Mouse (Mus musculus) erythroid progenitor cell, adult 5-6 weeks (primary cell): ENCODE measurements around the gene 1700061G19Rik. TPM values are rescaled to one million over a fixed set of nuclear protein-coding genes. Genes with fewer than 3 reads are reported as not detected.
A peak's percentile ranks its signal among the peaks of the same experiment; 100 is the strongest.

Experiments
- ATAC-seq: replicated peaks from 2 replicates; pipeline ENCODE4 v1.8.0; 2016; ENCODE audit warnings: moderate number of reproducible peaks, mild to moderate bottlenecking, moderate TSS enrichment, inconsistent platforms; ENCODE audit not compliant: poor library complexity, low FRiP score, severe bottlenecking
- total RNA-seq, 2 experiments: library from RNA; stranded (forward) in 1 of 2; stranded (reverse) in 1 of 2; fragments of 150-400 nt in 1 of 2; fragments of 186-747, 209-891 nt in 1 of 2; gene quantifications; 2 replicates each; pipeline versions ENCODE4 v1.2.3 to v1.2.4; 2015 to 2017; ENCODE audit warnings: low replicate concordance in 2 of 2

1700061G19Rik gene
- total RNA-seq (2015; ENCODE audit: low replicate concordance) (not detected in 2 replicates), total RNA-seq (2017; ENCODE audit: low replicate concordance) (not detected in 2 replicates)

DNA sequence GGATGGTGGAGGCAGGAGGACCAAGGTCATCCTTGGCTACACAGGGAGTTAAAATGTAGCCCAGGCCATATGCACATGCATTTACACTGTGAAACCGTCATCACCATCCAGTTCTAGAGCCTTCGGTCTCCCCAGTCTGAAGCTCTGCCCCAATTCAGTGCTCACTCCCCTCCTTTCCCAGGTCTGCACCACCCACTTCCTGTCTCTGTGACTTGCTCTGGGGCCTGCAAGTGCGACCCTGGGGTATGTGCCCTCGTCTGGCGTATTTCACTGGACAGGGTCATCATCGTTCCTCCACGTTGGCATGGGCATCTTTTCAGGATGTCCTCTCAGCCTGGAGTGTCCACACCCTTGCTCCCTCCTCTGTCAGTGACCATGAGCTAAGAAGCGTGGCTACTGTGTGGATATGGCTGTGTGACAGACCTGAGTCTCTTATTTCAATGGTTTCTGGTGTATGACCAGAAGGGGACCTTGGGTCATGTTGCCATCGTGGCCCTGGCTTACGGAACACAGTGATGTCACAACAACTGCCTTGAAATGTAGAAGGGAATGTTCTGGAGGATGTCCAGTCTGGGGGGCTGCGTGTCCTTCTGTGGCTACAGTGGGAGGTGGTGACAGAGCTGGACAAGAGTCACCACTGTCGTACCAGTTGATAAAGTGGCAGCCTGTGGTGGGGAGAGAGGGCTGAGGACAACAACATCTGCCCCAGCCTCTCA lies at the start of gene 1700061G19Rik:
TSS of gene 1700061G19Rik (plus strand) at position 542 of the 716 bp plus-strand sequence.
- no peak for ATAC-seq

DNA sequence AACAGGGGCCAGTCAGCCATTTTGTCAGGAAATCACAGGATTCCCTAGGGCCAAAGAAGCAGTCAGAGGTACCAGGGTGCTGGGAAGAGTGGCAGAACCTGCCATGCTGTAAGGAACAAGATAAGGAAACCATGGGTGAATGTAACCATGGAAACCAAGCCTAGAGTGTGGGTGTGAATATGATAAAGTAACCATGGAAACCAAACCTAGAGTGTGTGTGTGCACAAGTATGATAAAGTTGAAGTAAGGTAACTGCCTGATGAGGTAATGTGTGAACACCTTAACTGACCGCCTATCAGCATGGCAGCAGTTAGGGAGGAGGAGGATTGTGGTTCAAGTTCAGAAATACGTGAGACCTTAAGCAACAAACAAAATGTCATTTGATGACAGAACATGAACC lies 48.6 kb upstream of the 1700061G19Rik start:
- ATAC-seq, result peak; percentile 67

DNA sequence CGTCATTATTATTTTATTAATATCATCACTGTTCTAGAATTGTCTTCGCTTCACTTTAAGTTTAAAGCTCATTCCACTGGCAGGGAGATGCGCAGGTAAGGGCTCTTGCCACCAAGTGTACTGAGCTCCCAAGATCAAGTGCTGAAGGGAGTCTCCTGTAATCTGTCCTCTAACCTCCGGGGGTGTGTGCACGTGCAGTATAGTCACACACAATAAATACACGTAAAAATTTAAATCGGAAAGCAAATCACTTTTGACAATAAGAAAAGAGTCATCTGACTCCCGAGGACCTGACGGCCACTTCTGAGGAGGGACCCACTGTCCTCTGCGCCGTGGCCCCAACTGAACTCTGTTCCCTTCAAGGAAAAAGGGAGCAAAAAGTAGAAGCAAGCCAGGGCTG lies 46.1 kb upstream of the 1700061G19Rik start:
- no peak for ATAC-seq

DNA sequence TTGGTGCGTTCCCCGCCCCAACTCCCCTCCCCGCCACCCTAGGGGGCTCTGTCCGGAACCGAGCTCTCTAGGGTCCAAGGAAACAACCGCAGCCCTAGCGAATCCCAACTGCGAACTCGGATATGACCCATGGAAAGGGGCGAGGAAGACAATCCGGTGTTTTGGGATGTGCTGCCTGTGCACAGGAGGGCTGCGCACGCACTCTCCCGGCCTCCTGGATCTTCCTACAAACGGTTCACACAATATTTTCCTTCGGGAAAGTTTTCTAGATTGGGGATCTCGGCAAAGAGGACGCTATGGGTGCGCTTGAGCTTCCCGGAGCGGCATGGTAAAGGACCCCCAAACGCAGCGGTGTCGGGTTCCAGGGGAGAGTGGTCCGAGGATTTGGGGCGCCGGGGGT lies 45.5 kb upstream of the 1700061G19Rik start:
- no peak for ATAC-seq

DNA sequence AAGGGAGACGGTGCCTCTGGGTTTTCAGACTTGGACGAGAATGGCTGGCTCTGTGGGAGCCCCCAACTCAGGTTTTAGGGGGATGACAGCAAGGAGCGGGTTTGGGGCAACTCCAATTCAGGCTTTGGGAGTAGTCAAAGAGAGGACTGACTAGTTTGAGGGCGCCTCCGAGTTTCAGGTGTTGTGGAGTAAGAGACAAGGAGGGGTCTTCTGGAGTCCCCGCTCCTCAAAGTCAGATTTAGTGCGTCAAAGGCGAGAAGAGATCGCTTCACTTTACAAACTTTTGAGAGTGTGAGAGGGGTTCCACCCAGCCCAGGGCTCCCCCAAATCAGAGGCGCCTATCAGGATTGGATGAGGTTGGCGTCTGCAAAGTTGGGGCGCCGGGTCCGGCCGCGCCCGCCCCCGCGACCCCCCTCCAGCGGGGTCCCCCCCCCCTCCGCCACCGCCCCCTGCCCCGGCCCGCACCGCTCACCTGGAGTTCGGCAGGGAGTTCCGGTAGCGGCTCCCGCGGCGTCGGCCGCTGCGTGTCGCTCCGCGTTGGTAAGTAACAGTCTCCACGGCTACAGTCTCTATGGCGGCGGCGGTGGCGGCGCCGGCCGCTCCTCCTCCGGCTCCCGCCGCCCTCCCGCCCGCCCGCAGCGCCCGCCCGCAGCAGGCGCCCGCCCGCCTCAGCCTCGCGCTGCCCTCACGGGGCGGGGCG lies 44.7 kb upstream of the 1700061G19Rik start, which contains the start of gene Rfx2:
TSS of gene Rfx2 (minus strand) at position 603 of the 700 bp plus-strand sequence.
- ATAC-seq, result no peak

DNA sequence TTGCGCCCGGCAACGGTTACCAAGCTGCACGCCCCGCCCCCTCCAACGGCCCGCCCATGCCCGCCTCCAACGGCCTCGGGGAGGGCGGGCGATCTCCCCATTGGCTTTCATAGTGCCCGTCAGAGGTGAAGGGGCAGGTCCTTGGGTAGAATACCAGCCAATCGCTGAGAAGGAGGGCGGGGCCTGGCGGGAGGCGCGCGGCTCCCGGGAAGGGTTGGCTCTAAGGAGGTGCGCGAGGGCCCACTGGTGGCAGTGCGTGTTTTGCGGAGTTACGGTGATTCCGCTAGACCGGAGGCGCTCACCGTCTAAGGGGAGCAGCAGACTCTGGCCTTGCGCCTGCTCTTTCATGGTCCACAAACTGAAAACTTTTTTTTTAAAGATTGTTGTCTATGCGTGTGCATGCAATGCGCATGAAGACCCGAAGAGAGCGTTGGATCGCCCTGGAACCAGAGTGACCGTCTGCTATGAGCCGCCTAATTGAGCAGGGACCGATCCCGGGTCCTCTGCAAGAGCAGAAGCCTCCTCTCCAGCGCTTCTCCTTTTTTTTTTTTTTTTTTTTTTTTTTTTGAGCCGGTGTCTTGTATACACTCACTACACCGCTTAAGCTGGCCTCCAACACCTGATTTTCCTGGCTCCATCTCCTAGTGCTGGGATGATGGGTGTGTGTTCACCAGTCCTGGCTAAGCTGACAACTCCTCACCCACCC lies 44.0 kb upstream of the 1700061G19Rik start:
- peak; percentile 80 for ATAC-seq

DNA sequence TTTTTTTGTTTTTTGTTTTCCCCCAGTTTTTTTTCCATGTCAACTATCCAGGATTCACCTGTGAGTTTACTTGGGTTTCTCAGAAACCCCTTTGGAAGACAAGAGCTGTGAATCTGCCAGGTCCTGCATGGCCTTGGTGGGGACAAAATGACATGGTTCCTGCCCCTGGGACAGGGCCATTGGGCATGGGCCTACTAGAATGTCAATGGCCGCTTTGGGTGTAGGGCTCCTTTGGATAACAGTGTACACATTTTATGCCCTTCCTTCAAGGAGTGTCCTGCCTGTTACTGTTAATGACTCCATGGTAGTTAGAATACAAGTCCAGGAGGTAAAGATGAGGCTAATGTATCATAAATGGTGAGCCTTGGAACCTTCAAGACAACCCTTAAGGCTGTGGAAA lies 42.4 kb upstream of the 1700061G19Rik start:
- ATAC-seq, result no peak

DNA sequence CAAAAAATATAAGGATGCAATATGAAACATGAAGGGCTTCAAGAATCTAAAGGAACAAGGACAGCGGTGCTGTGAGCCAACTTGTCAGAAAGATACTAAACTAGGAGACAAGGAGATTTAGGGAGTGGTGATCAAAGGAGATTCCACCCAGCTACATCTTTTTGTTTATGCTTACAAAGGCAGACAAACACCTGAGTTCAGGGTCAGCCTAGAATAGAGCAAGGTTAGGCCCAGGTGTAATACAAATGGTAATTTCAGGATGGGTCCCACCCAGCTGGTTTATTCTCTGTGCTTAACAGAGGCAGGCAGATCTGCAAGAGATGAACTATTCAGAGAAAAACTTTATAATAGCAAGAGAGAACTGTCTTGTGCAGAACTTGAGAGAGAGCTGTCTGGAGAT lies 41.9 kb upstream of the 1700061G19Rik start:
- no peak for ATAC-seq

DNA sequence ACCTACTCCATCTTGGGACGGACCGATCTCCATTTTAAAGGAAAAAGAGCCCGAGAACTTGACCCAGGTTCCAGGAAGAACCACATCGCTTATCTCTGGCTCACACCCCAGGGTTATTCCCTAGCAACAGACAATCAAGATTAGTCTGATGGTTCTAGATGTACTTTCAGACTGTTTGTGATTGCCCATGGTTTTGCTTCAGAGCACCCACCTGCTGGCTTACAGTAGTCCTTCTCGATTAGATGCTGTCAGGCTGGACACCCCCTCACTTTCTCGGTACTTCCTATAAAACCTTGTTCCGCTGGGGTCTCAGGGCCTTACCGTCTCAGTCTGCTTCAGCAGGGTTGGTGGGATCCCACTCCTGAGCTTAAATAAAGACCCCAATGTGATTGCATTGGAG lies 38.9 kb upstream of the 1700061G19Rik start:
- no peak for ATAC-seq

DNA sequence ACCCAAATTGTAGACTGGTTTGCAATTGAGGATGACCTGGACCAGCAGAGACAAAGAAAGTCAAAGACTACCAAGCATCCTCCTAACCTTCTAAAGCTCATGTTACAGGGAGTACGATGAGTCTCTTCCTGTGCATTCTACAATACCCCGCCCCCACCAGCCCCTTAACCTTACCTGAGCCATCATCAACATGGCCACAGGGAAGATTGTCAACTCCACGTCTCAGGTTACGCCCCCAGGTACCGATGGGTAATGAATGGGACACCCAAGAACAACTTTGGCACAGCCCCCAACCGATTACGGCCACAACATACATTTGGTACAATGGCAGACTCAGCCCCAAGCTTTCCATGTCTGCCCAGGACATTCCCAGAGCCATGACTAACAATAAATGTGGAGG lies 34.8 kb upstream of the 1700061G19Rik start:
- ATAC-seq, result no peak

DNA sequence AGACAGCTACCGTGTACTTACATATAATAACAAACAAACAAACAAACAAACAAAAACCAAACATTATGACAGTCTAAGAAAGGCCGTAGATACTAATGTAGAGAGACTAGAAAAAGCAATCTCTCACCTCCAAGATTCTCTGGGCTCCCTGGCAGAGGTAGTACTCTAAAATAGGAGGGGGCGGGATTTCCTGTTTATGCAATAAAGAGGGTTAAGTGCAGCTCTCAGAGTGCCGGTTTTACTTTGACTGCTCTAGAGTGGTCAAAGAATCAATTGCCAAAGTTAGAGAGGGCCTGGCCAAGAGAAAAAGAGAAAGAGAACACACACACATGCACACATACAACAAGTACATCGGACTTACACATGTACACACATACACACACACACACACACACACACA lies 33.1 kb upstream of the 1700061G19Rik start:
- ATAC-seq, result no peak

DNA sequence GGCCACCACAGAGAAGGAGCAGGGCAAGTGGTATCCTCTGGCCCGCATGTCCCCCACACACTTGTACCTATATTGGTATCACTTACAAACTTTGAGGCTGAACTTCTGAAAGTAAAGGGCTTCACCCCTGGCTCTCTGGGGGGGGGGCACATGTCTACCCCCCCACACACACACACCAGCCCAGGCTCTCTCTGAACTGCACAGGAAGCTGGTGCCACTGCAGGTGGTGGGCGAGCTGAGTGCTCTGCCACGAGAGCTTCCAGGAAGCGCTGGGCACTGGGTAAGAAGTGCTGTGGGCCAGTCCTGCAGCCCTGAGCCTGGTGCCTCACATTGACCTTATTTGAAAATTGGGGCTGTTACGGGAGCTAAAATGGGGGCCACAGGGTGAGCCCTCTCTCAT lies 31.6 kb upstream of the 1700061G19Rik start:
- ATAC-seq, result no peak

DNA sequence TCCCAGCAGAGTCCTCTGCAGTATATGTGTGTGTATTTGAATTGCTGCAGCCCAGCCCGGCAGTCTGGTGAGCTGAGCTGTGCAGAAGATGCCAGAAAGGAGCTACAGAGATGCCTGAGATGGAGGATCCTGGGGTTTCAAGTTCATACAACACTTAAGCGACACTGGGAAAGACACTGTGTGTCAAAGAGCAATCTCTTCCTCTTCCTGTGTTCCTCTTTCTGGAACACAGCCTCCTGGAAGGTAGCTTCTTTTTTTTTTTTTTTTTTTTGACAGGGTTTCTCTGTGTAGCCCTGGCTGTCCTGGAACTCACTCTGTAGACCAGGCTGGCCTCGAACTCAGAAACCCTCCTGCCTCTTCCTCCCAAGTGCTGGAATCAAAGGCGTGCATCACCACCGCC lies 26.5 kb upstream of the 1700061G19Rik start:
- no peak for ATAC-seq

DNA sequence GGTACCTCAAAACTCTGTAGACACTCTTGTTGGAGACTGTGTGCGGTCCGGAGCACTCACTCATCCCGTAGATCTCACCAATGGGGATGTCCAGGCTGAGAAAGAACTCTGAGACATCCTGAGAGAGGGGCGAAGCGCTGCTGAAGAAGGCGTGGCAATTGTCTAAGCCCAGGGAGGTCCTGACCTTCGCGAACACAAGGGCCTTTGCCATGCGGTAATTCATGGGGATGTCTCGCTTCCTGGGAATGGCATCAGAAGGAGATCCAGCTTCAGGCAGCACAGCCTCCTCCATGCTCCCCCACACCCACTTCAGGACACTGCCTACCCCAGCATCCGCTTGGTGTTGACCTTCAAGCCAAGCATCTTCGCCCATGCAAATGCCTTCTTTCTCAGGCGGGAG lies 25.6 kb upstream of the 1700061G19Rik start:
- no peak for ATAC-seq

DNA sequence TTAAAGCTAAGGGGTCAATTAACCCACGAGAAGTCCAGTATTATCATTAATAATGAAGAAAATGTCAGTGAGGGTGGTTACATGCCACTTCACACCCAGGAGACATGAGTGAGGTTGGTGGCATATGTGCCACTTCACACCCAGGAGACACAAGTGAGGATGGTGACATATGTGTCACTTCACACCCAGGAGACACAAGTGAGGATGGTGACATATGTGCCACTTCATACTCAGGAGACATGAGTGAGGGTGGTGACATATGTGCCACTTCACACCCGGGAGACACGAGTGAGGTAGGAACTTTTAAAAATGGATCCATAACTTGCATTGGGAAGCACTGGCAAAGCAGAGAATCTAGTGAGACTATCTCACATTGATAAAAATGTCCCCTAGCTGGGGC lies 24.1 kb upstream of the 1700061G19Rik start:
- no peak for ATAC-seq

DNA sequence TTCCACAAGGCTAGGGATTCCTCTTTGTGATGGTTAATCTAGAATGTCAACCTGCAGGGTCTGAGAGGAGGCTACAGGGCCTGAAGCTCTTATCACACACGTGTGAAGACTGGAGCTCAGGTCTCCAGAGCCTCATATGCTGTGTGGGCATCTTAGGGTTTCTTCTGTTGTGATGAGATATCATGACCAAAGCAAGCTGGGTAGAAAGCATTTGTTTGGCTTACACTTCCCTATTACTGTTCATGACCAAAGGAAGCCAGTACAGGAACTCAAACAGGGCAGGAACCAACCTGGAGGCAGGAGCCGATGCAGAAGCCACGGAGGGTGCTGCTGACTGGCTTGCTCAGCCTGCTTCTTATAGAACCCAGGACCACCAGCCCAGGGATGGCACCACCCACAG lies 19.9 kb upstream of the 1700061G19Rik start:
- no peak for ATAC-seq

DNA sequence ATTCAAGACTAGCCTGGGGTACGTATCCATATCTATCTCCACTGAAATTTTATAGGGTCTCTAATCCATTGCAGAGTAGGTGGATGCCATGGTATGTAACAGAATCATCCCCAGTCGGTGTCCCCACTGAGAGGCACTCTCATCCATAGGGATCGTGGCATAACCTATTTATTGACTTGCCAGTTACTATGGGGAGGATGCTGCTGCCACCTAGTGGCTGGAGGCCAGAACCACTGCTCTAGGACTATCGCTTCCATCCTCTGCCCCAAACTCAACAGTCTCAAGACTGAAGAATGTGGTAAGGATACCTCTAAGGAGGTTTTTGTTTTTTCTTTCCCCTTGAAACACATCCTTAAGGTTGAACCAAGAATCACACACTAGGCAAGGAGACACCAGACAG lies 17.1 kb upstream of the 1700061G19Rik start:
- peak; percentile 85 for ATAC-seq

DNA sequence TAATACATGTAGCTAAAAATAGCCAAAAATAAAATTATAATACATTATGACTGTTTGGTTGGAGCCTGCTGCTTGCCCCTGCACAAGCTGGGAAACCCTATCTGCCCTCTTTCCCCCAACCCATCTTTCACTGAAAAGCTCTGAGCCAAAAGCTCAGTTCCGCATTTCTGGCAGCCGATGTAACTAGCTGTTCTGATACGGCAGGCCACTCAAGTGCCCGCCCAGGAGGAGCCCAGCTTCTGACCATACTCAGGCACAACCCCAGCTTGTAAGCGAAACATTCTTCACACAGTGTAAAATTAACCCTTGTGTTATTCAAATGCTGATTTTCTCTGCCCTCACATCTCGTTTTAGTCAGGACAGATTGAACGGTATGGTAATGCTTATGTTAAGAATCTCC lies 16.4 kb upstream of the 1700061G19Rik start:
- no peak for ATAC-seq

DNA sequence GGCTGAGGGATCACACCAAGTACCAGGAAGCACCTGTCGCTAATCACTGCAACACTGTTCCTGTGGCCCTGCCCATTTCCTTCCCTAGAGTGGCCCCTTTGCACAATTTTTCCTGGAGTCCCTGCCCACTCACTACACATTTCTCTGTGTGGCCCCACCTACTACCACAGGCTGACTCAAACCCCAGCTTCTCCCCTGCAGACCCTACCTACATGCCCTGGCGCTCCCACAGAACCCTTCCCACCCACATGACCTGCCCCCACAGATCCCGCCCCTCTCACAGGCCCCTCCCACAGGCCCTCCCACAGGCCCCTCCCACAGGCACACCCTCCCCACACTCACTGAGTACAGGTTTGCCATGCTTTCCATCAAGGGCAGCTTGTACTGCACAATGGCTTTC lies 14.1 kb upstream of the 1700061G19Rik start:
- no peak for ATAC-seq

DNA sequence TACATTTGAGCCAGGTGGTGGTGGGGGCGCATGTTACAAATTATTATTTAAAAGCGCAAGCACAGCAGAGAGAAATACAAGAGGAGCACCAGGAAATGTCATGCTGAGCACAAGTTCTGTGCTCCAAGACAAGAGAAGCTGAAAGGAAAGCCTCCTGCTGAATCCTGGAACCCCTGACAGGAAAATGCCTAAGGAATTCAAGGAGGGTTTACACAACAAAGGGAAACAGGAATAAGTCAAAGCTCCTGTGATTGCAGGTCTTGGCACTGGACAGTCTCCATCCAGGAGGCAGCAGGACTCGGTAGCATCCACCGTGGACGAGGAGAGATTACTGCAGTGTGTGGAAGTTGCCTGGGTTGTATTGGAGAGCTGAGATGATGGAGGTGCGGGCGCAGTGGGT lies 9.2 kb upstream of the 1700061G19Rik start:
- no peak for ATAC-seq

DNA sequence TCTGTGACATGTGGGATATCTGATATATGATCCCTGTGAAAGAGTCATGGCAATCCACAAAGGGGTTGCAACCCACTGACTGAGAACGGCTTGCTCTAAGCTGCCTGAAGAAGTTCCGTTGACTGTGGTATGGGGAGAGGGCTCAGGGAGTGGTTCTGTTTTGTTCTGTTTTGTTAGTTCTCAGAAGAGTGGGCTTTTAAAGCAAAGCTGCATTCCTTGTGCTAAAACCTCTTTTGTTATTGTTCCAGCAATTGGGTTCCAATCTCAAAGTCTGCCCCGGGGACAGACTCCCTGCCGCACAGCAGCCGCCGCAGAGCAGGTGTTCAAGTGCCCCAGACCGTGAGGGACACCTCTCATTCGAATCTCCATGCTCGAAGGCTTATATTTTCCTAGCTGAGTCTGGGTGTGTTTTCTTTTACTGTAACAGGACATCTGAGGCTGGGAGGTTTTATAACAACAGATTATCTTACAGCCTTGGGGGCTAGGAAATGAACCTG lies 5.7 kb upstream of the 1700061G19Rik start:
- no peak for ATAC-seq
